Mouse (Mus musculus): ENCODE measurements around the gene Gm12789. TPM values are rescaled to one million over a fixed set of nuclear protein-coding genes. Genes with fewer than 3 reads are reported as not detected.
"Not testable (repeated sequence)": the region's sequence is repeated elsewhere in the genome, so short reads cannot be mapped to it uniquely, and the experiment has no call there.

The Gm12789 gene
- polyA plus RNA-seq (2014; fragmentation: Nextera tagmentation; extraction: Ambion mirVana): not detected in 2 replicates

DNA sequence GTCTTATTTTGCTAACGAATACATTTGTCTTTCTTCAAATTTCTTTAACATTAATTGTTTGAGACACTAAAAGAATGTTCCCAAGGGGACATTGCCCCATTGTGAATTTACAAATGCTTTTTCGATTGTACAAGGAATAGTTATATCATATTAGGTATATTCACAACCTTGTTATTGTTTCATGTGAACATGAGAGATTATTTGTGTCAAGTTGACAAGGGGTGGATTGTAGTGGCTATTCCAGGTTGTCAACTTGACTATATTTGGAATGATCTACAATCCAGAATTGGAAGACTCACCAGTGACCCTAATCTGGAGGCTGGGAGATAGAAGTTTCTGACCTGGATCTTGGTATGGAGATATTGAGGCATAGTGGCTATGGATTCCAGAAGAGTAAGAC lies at the start of gene Gm12789:
Gene Gm12789, plus strand, starts transcription at position 301 of the 400 bp plus-strand sequence.
- not testable (repeated sequence) for H3K4me1 ChIP-seq (replicated peaks; ENCODE audit: control insufficient read depth, insufficient read depth, low read length); DNase-seq (ENCODE audit: low spot score); ATAC-seq (replicated peaks; ENCODE audit: low FRiP score, low TSS enrichment, low read depth); H3K27ac ChIP-seq (ENCODE audit: low read depth); H3K4me3 ChIP-seq (ENCODE audit: low read depth, low read length); H3K36me3 ChIP-seq (ENCODE audit: control insufficient read depth, insufficient read depth, low read length); H3K4me2 ChIP-seq (ENCODE audit: low read length); H3K9me3 ChIP-seq (ENCODE audit: control insufficient read depth, low read length); H3K27me3 ChIP-seq (replicated peaks; ENCODE audit: control insufficient read depth, insufficient read depth, low read length); H3K9ac ChIP-seq (ENCODE audit: low read length)
- WGBS: 84% methylated on average over 2 of the region's 2 CpGs

DNA sequence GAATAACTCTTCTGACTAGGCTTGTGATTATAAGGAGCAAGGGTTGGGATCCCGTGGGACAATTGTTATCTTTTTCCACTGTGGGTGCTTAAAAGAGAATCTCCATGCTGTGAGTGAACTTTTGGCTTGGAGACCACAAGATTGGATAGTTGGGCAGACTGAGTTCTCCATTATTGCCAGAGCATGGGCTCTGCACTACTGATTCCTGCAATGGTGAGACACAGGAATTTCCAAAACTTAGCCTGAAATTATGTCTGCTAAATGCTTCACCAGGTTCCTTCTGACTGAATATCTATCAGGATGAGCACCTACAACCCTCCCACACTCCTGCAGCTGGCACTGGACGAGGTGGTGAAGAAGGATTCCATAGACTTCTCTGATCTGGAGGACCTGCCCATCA lies 46.3 kb upstream of the Gm12789 start, which contains the start of gene Gm12794:
Gene Gm12794, plus strand, starts transcription at position 301 of the 400 bp plus-strand sequence.
- DNase-seq (ENCODE audit: low spot score); ATAC-seq (replicated peaks; ENCODE audit: low FRiP score, low TSS enrichment, low read depth); H3K4me3 ChIP-seq (ENCODE audit: low read depth, low read length); H3K36me3 ChIP-seq (ENCODE audit: control insufficient read depth, insufficient read depth, low read length); H3K4me1 ChIP-seq (replicated peaks; ENCODE audit: control insufficient read depth, insufficient read depth, low read length); H3K27me3 ChIP-seq (replicated peaks; ENCODE audit: control insufficient read depth, insufficient read depth, low read length); H3K9ac ChIP-seq (ENCODE audit: low read length); H3K9me3 ChIP-seq (ENCODE audit: control insufficient read depth, low read length); H3K4me2 ChIP-seq (ENCODE audit: low read length); H3K27ac ChIP-seq (ENCODE audit: low read depth): not testable (repeated sequence)
- WGBS: 79% methylated on average over 2 of the region's 2 CpGs

DNA sequence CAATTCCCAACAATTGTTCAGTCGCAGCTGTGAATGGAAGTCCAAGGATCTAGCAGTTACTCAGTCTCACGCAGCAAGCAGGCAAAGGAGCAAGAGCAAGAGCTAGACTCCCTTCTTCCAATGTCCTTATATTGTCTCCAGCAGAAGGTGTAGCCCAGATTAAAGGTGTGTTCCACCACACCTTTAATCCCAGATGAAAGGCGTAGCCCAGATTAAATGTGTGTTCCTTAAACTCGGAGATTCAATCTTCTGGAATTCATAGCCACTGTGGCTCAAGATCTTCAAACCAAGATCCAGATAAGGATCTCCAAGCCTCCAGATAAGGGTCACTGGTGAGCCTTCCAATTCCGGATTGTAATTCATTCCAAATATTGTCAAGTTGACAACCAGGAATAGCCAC lies 5.5 kb upstream of the Gm12789 start, which contains the start of gene Gm12790:
Gene Gm12790, minus strand, starts transcription at position 101 of the 400 bp plus-strand sequence.
- DNase-seq (ENCODE audit: low spot score); H3K9me3 ChIP-seq (ENCODE audit: control insufficient read depth, low read length); H3K36me3 ChIP-seq (ENCODE audit: control insufficient read depth, insufficient read depth, low read length); H3K4me3 ChIP-seq (ENCODE audit: low read depth, low read length); H3K27me3 ChIP-seq (replicated peaks; ENCODE audit: control insufficient read depth, insufficient read depth, low read length); H3K4me2 ChIP-seq (ENCODE audit: low read length); H3K9ac ChIP-seq (ENCODE audit: low read length); ATAC-seq (replicated peaks; ENCODE audit: low FRiP score, low TSS enrichment, low read depth); H3K4me1 ChIP-seq (replicated peaks; ENCODE audit: control insufficient read depth, insufficient read depth, low read length); H3K27ac ChIP-seq (ENCODE audit: low read depth): not testable (repeated sequence)
- 100% methylated on average over 1 of the region's 5 CpGs for WGBS

DNA sequence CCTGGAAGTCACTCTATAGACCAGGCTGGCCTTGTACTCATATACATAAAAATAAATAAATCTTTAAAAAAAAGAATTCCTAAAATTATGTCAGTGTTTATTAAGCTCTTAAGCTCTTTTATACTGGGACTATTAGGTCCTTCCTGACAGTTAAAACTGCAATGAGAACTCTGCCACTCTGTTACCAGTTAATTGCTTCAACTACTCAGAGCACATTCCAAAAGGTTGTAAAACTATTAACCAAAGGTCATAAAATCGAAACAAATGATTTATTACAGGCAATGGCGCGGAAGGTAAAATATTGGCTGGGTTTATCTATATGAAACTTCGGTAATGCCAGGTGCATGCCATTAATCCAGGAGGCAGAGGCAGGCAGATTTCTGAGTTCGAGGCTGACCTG lies 748 bp upstream of the Gm12789 start:
- DNase-seq (ENCODE audit: low spot score) (no peak), ATAC-seq (replicated peaks; ENCODE audit: low FRiP score, low TSS enrichment, low read depth) (0 out of 2 replicates have a peak, but pooled peaks have one; percentile 47)
- Histone ChIP-seq H3K4me3 (ENCODE audit: low read depth, low read length) (no peak overlapping the region), H3K27ac (ENCODE audit: low read depth) (no peak overlapping the region), H3K9ac (ENCODE audit: low read length) (no peak overlapping the region), H3K4me1 (replicated peaks; ENCODE audit: control insufficient read depth, insufficient read depth, low read length) (no peaks in the 10 kb centered on the region), H3K36me3 (ENCODE audit: control insufficient read depth, insufficient read depth, low read length) (no peaks in the 10 kb centered on the region), H3K9me3 (ENCODE audit: control insufficient read depth, low read length) (no peaks in the 10 kb centered on the region), H3K4me2 (ENCODE audit: low read length) (no peak overlapping the region), H3K27me3 (replicated peaks; ENCODE audit: control insufficient read depth, insufficient read depth, low read length) (no peaks in the 10 kb centered on the region)
- 54% methylated on average over 5 of the region's 5 CpGs for WGBS

DNA sequence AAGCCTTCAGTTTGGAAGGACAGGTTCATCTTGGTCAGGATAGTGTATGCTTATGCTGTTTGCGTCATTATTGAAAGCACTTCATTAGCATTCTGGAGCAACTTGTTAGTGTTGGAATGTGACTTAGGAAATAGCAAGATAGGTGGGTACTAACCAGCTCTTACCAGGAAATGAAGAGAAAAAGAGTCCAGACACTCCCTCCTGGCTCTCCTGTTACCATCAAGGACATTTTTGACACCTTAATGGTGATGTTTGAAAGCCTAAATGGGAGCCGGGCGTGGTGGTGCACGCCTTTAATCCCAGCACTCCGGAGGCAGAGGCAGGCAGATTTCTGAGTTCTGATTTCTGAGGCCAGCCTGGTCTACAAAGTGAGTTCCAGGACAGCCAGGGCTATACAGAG lies 11.0 kb downstream of the Gm12789 start:
- Histone ChIP-seq H3K4me3 (ENCODE audit: low read depth, low read length) (no peak overlapping the region), H3K27me3 (replicated peaks; ENCODE audit: control insufficient read depth, insufficient read depth, low read length) (no peaks in the 10 kb centered on the region), H3K9ac (ENCODE audit: low read length) (no peak overlapping the region), H3K27ac (ENCODE audit: low read depth) (no peak overlapping the region), H3K4me2 (ENCODE audit: low read length) (no peak overlapping the region), H3K4me1 (replicated peaks; ENCODE audit: control insufficient read depth, insufficient read depth, low read length) (no peaks in the 10 kb centered on the region), H3K9me3 (ENCODE audit: control insufficient read depth, low read length) (no peaks in the 10 kb centered on the region), H3K36me3 (ENCODE audit: control insufficient read depth, insufficient read depth, low read length) (no peaks in the 10 kb centered on the region)
- no peak for ATAC-seq (replicated peaks; ENCODE audit: low FRiP score, low TSS enrichment, low read depth)
- 89% methylated on average over 5 of the region's 5 CpGs for whole genome bisulfite sequencing
- DNase-seq (ENCODE audit: low spot score): no peak

DNA sequence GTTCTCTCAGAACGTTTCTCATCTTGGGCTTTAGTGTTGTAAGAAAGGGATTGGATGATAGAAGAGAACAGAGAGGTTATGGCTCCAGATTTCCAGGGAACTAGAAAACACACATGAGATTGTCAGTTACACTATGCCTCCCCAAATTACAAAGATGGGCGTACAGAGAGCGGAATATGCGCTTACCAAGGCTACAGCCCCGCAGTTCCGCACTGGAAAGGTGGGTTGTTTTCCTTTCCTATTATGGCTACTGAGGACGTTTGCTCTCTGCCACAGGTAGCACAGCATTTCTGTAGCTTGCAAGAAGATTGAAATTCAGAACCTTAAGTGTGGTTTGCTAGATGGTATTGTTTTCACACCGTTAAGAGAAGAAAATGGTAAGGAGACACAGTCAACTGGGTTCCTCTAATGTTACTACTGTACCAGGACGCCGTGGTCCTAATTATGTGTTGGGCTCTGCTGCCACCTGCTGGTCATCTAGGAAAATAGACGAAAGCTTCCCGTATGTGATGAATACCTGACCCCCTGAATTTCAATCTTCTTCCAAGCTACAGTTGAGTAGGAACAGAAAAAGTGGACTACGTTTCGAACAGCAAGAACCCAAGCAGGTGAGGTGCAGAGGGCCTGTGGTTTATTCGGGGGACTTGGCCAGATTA lies 12.0 kb downstream of the Gm12789 start:
- H3K27ac ChIP-seq (ENCODE audit: low read depth): no peak overlapping the region
- DNase-seq (ENCODE audit: low spot score): peak; percentile 87
- no peaks in the 10 kb centered on the region for H3K36me3 ChIP-seq (ENCODE audit: control insufficient read depth, insufficient read depth, low read length)
- 42% methylated on average over 15 of the region's 15 CpGs for WGBS
- ATAC-seq (replicated peaks; ENCODE audit: low FRiP score, low TSS enrichment, low read depth): no peak; the same call in 1 of the 2 replicates
- H3K4me3 ChIP-seq (ENCODE audit: low read depth, low read length): no peak overlapping the region
- no peak overlapping the region for H3K9ac ChIP-seq (ENCODE audit: low read length)
- H3K4me2 ChIP-seq (ENCODE audit: low read length): no peak overlapping the region
- H3K4me1 ChIP-seq (replicated peaks; ENCODE audit: control insufficient read depth, insufficient read depth, low read length): no peaks in the 10 kb centered on the region
- no peaks in the 10 kb centered on the region for H3K27me3 ChIP-seq (replicated peaks; ENCODE audit: control insufficient read depth, insufficient read depth, low read length)
- H3K9me3 ChIP-seq (ENCODE audit: control insufficient read depth, low read length): no peaks in the 10 kb centered on the region

DNA sequence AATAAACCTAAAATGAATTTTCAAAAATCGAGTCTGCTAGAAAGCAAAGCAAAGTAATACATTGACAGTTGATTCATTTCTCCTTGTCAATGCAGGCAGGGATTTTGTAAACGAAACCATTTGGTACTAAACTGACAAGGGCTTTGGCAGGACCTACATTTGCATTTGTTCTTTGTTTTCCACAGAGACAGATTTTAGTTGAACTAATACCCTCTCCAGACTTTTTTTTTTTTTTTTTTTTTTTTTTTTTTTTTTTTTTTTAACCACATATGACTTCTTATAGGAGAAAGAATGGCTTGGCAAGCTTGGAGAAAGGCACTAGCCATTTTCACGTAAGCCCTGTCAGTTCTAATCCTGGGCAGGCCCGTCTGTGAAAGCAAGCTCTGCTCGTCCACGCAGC lies 40.2 kb downstream of the Gm12789 start:
- Histone ChIP-seq H3K4me1 (replicated peaks; ENCODE audit: control insufficient read depth, insufficient read depth, low read length) (no peaks in the 10 kb centered on the region), H3K9me3 (ENCODE audit: control insufficient read depth, low read length) (no peaks in the 10 kb centered on the region), H3K27me3 (replicated peaks; ENCODE audit: control insufficient read depth, insufficient read depth, low read length) (no peaks in the 10 kb centered on the region), H3K4me3 (ENCODE audit: low read depth, low read length) (no peak overlapping the region), H3K27ac (ENCODE audit: low read depth) (no peak overlapping the region), H3K4me2 (ENCODE audit: low read length) (no peak overlapping the region), H3K9ac (ENCODE audit: low read length) (no peak overlapping the region), H3K36me3 (ENCODE audit: control insufficient read depth, insufficient read depth, low read length) (no peaks in the 10 kb centered on the region)
- WGBS: 81% methylated on average over 6 of the region's 6 CpGs
- no peak for ATAC-seq (replicated peaks; ENCODE audit: low FRiP score, low TSS enrichment, low read depth)
- no peak for DNase-seq (ENCODE audit: low spot score)
